Mouse (Mus musculus) thymus, postnatal 4 days (tissue): ENCODE measurements around the gene Etv6.

Experiments used
- DNase-seq: peaks from one replicate; pipeline ENCODE4 v3.0.0; 2021

Etv6 gene

GRCm38 (mm10) chr6:134218441-134218840, 182.9 kb downstream of the Etv6 start:
- no peak for DNase-seq

- DNase-seq: no peak
These were observed 183.9 kb downstream of the Etv6 start for GRCm38 (mm10) chr6:134219358-134219757.

- DNase-seq: no peak
These were observed 184.8 kb downstream of the Etv6 start for GRCm38 (mm10) chr6:134220209-134220777.

- no peak for DNase-seq
These were observed 186.9 kb downstream of the Etv6 start for GRCm38 (mm10) chr6:134222248-134222929.

DNA sequence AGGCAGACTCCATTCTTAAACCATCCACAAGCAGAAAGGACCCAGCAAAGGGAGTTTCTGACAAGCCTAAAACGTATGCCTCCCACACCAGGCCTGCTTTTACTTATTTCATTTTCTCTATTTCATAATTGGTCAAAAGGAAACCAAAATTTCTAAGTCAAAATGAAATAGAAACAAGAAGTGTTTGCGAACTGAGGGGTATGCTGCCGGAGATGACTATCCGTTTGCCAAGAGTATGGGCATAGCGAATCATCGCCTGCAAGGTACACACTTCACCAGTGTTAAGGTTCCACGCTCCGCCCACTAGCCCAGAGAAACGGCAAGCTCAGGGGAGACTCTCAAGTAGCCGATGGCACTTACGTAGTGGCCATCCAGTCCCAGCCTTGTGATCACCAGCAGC, 190.1 kb downstream of the Etv6 start:
- no peak for DNase-seq

DNA sequence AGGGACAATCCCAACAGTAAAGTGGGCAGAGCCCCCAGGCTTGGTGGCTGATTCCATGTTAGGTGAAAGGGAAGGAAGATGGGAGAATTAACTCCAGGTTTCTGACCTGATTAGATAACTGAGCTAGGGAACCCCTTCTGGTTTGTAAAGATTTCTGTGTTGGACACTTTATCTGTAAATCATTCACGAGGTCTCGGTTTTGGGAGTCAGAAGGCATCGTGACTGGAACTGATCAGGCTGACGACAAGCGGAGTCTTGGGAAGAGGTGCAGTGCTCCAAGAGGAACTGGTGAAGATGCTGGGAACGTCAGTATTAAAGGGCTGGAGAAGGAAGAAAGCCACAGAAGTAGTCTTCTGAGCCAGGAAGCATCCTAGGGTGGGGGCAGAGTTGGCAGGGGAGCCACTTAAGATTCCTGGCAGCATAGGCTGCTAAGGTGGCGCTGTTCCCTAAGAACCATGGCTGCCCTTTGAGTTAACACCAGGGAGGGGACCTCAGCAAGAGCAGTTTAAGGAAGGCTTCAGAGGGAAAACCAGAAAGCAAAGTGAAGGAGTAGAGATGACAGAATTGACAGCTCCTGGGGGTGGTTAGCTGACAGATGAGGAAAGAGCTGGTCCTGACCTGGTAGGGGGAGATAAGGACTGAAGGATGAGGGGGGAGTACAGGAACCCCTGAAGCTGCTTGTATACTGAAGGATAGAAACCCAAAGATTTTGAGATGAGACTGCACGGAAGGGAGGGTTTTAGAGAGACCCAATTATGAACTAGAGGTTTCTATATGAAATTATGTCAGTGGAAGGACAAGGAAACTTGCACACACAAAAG, 191.1 kb downstream of the Etv6 start:
- no peak for DNase-seq

DNA sequence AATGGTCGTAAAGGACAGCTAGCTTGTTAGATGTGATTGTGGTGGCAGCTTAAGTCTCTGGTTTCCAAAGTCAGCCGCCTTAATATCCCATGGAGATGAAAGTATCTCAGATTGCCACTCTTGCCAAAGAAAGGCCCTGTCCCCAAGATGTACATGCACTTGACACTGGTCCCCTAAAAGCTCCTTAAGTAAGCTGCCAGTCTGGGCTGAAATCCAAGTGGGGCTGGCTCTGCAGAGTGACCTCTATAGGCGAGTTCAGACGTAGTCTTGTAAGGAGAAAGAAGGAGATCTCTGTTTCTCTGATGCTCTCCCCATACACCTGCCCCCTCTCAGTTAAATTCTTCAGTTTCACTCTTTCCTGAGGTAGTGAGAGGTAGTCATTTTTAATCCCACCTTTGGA, 200.8 kb downstream of the Etv6 start:
- no peak for DNase-seq

- no peak for DNase-seq
These were observed 203.0 kb downstream of the Etv6 start for GRCm38 (mm10) chr6:134238455-134238854.

DNA sequence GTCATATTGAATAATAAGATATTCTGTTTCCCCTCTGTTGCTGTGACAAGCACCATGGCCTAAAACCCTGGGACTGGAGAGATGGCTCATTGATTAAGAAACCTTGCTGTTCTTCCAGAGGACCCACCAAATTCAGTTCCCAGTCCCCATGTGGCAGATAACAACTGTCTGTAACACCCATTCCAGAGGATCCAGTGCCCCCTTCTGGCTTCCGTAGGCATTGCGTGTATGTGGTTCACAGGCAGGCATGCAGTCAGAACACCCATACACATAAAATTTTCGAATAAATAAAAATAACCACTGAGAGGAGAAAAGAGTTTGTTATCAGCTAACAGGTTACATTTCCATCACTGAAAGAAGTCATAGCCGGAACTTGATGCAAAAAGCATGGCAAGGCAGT, 205.5 kb downstream of the Etv6 start:
- peak; percentile 52 for DNase-seq

DNA sequence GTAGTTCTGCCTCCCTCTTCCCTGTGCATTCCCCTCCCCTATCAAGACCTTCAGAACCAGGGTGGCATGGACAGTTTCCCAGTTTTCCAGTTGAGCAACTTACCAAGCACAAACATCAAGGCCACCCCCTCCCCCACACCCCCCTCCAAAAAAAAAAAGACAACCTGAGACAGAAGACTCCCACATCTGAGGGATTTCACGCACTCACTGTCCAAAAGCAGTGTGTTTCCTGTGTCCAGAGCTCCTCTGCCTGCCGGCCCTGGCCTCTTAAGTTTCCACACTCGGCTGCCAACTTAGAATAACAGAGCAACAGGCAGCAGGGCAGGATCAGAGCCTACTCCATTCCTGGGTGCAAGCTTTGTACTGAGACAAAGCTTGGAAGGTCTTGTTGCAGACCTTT, 207.6 kb downstream of the Etv6 start:
- DNase-seq: no peak

GRCm38 (mm10) chr6:134243546-134243945, 208.0 kb downstream of the Etv6 start:
- DNase-seq: no peak

DNA sequence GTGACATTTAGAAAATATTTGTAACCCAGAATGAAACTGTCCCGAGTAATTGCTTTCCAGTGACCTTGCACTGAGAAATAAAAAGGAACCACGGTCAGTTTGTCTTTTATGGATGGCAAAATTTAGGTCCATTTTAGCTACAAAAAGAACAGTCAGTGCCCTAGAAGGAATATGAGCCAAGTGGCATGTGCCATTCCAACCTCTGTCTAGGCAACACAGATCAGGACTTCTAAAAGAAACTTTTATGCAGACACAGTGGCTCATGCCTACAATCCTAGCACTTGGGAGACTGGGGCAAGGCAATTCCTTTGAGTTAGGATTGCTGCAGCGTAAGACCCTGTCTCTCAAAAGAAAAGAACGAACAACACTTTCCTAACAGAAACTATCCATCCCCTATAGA, 208.6 kb downstream of the Etv6 start:
- no peak for DNase-seq

DNA sequence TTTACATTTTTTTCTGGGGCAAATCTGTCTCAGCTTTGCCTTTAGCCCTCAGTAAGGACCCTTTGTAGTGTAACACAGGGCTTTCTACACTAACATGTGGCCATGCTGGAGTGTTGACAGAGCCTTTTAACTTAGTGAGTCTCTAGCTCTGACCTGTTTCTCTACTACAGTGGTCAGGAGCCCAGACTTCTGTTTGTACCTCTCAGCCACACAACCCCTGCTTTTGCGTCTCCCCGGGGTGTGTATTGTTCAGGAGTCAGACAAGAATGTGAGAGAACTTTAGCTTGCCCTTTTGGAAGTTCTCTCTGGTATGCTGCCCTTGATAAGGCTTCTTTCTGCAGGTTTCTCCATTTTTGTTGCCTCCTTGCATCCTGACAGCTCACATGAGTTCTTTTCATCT, 210.6 kb downstream of the Etv6 start:
- DNase-seq: no peak

DNA sequence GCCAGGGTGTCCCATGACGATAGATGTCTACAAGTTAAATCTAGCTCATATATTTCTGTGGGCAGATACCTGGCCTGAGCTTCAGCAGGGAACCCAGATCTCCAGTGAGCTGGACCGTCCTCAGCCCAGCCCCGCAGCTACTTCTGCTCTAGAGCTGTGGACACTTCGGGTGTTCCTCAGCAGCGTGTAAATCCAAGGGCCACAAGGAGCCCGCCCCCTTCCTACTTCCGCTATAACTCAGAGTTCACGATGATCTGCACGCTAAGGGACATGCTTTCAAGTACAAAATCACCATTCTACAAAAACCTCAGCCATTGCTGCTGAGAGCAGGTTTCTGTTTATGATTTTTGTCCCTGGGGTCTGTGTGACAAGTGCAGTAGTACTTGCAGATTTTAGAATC, 211.8 kb downstream of the Etv6 start:
- DNase-seq: no peak

GRCm38 (mm10) chr6:134248720-134249119, 213.2 kb downstream of the Etv6 start:
- DNase-seq: no peak

- DNase-seq: no peak
These were observed 215.3 kb downstream of the Etv6 start for GRCm38 (mm10) chr6:134250764-134251163.

DNA sequence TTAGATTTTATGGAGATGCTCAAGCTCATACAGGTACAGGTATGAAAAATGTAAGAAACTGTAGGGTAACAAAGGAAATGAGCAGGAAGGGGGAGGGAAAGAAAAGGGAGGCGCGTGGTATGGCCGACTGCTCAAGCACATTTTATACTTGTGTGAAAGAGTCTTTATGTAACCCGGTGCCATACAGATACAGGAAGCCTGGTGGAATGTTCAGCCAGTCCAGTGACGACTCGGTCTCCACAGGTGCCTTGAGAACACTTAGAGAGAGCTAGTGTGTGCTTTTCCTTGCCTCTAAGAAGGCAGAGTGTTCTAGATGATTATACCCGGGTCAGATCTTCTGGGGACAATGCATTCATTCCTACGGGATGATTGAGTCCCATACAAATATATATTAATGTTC, 215.9 kb downstream of the Etv6 start:
- DNase-seq: no peak

DNA sequence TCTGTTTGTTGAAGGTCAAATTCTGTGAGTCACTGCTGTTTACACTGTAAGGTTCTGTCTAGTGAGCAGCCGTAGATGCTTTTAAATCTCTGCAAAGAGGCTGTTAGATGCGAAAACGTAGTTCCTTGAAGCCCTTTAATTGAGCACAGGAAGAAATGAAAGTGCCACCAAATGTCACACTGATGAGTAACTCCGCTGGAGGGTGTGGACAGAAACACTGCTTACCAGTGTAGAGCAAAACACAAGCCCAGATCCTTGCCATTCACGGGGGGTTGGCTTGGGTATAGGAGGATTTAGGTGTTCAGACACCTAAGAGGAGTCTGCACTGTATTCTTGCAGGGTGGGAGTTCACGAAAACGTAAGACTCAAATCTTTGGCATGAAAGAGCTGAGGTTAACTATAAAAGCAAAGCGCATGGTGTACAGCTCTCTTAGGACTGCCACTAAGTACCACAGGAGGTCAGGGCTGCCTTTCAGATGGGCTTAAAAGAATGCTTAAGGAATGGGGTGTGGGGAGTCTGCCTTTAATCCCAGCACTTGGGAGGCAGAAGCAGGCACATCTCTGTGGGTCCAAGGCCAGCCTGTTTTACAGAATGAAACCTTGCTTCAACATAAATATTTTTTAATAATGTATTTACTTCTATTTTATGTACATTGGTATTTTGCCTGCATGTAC, 216.7 kb downstream of the Etv6 start:
- DNase-seq: no peak

- no peak for DNase-seq
These were observed 220.9 kb downstream of the Etv6 start for GRCm38 (mm10) chr6:134256369-134256768.

- no peak for DNase-seq
These were observed 224.4 kb downstream of the Etv6 start for GRCm38 (mm10) chr6:134259913-134260312.

GRCm38 (mm10) chr6:134261904-134262303, 226.4 kb downstream of the Etv6 start:
- DNase-seq: no peak

DNA sequence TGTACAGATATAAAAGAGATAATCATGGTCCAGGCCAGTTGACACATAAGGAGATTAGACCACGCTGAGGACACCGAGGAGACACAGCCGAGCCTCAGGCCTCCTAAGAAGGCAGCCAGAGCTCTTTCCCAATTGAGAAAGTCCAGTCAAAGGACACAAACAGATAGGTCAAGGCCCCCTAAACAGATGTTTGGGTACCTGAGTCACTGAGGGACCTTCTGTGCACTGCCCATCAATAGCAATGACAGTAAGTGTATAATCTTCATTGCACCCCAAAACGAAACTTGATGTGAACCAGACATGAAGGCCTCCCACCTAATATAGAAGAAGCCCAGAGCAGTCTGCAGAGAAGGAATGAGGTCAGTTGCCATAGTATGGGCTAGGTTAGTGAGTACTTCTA, 226.9 kb downstream of the Etv6 start:
- DNase-seq: no peak

DNA sequence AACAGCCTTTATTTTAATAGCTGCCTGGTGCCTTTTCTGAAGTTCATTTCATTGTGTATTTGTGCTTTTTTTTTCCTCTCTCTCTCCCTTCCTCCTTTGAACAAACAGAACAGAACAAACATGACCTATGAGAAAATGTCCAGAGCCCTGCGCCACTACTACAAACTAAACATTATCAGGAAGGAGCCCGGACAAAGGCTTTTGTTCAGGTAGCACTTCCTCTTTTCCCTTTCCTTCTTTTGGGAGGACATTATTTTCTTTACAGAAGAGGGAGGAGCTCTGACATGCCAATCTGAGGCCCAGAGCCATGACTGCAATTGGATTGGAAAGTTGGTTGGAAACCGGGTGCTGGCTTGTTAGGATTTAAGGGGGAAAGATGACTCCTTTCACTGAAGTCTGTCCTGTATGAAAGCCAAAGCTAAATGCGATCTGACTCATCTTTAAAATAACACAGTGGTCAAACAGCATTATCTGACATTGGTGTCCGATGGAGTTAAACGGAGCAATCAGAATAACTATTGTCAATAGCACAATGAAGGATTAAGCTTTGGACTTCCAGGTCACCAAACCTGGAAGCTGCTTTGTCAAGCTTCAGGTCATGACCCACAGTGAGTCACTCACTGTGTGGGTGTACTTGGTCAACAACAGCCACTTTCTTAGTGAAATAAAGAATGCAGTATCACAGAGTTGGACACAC, 227.6 kb downstream of the Etv6 start:
- DNase-seq: no peak
